Comparison of ENCODE assay signal across 9 mouse cellular contexts in the genomic region with DNA sequence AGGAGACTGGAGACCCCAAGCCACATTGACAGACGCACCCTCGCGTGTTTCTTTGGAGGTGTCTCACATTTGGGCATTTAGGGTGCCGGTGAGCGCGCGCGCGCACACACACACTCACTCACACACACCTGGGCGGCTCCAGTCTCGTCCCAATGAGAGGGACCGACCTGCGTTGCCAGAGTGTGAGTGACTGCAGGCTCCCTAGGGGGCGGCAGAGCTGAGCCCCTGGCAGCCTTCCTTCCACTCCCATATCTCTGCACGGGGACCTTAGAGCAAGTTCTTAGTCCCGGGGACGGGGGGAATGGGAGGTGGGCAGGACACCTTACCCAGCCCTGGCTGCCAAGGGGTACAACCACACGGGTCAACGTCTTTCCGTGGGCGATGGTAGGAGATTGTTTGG. TPM values are rescaled to one million over a fixed set of nuclear protein-coding genes. Genes with fewer than 3 reads are reported as not detected.
DNase-seq lines count a peak whose midpoint lies in the region; ATAC-seq lines count a peak whose summit lies in the region.
"Had no signal": no experiment of that assay in that cellular context is flagged by ENCODE, and none has a peak within 500 bp of the region (broad histone marks: within the 10 kb centered on the region; RNA-seq: fewer than 3 reads in every experiment).

No protein-coding gene starts in this region.

- H3K9ac ChIP-seq in neural tube, embryonic 13.5 days = no peak overlapping the region

- peaks cover 96% of the 10 kb centered on the region for H3K27me3 ChIP-seq in neural tube, embryonic 13.5 days

- H3K4me1 ChIP-seq in neural tube, embryonic 13.5 days (replicated peaks) = peaks cover 44% of the 10 kb centered on the region

- WGBS in neural tube, embryonic 13.5 days = under 1% methylated on average over 21 of the region's 21 CpGs

- H3K4me2 ChIP-seq in neural tube, embryonic 13.5 days = no peak overlapping the region

- no peak overlapping the region for H3K4me3 ChIP-seq in neural tube, embryonic 13.5 days

- H3K27ac ChIP-seq in neural tube, embryonic 13.5 days (replicated peaks) = no peak overlapping the region

- no peaks in the 10 kb centered on the region for H3K36me3 ChIP-seq in neural tube, embryonic 13.5 days

- H3K9me3 ChIP-seq in neural tube, embryonic 13.5 days = no peaks in the 10 kb centered on the region

- peak; percentile 51 for DNase-seq in cerebellum, postnatal 10 days
- no peak for DNase-seq in cerebellum, adult 11 months
- DNase-seq in brain, adult 2 months (ENCODE audit: low read depth, low spot score) = peak; percentile 6
- DNase-seq in liver = peak; percentile 35
- DNase-seq in testis, postnatal 10 days (ENCODE audit: low spot score) = no peak
- no peak for DNase-seq in B cell, adult 2 months

- ATAC-seq in hematopoietic stem cell, adult 5-6 weeks (replicated peaks in 1 of 2; ENCODE audit: insufficient read depth in 1 of 2, low FRiP score in 2 of 2, low TSS enrichment in 1 of 2, low read depth in 1 of 2, poor library complexity in 2 of 2, severe bottlenecking in 2 of 2) = peak; percentile 53 to 67
- 0 out of 2 replicates have a peak, but pooled peaks have one; percentile 34 for ATAC-seq in neural tube, embryonic 13.5 days (ENCODE audit: low read depth)

RNA-seq across cellular contexts. Expression of a gene that starts 2.3 kb away (rescaled TPM):
- not detected in 2 replicates for total RNA-seq in hematopoietic stem cell, adult 5-6 weeks (2017)
- polyA plus RNA-seq in neural tube, embryonic 13.5 days (2015; fragmentation: Nextera tagmentation; extraction: Ambion mirVana) = 0.60 and 1.0 TPM in 2 replicates
- polyA plus RNA-seq: spleen, adult 2 months had no signal

Comparison
In these comparisons a context has a peak if more than half of its experiments do, and no peak if none do; other contexts are left out.
1. DNase-seq: peak in cerebellum, postnatal 10 days (2 of 2), brain, adult 2 months (single experiment) and liver (single experiment); none in cerebellum, adult 11 months (single experiment), testis, postnatal 10 days (single experiment) and B cell, adult 2 months (0 of 2).